Comparison of ENCODE assay signal across 19 mouse cellular contexts in the genomic region with DNA sequence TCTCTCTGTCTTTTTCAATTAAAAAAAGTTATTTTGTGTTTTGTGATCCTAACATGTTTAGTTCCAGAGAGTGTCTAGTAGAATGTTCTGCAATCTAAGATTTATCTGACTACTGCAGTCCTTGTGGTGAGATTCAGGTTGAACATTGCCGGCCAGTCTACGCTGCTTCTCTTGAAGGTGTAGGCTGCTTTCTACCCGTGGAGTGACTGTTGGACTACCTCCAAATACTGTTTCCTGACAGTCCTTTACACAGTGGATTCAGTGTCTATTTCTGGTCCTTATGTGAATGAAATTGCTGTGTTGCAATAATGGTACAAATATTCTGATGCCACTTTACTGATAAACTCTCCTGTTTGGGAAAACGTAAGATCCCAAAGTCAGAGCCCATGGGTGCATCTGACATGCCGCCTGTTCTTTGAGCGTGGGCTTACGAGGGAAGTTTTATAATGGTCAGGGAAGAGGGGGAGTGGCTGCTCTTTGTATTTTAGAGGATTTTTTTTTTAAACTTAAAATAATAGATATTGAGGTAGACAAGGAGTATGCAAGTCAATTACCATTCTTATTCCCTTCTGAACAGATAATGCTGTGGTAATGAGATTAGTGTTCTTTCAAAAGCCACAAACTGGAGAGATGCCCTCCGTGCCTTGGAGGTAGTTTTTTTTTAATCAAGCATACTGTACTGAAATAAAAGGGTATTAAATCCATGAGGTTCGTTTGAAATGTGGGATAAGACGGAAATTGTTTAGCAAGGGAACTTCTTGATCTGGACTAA. TPM values are rescaled to one million over a fixed set of nuclear protein-coding genes. Genes with fewer than 3 reads are reported as not detected.
"Had no signal": no experiment of that assay in that cellular context is flagged by ENCODE, and none has a peak within 500 bp of the region (broad histone marks: within the 10 kb centered on the region; RNA-seq: fewer than 3 reads in every experiment).

No protein-coding gene starts in this region.

- H3K9me3 ChIP-seq: liver, embryonic 13.5 days; lung, embryonic 15.5 days; neural tube, embryonic 12.5 days; stomach, embryonic 15.5 days had no signal

- H3K4me2 ChIP-seq: liver, embryonic 13.5 days; lung, embryonic 15.5 days; neural tube, embryonic 12.5 days; stomach, embryonic 15.5 days had no signal

- H3K9ac ChIP-seq: liver, embryonic 13.5 days; liver, postnatal 0 days; lung, embryonic 15.5 days; neural tube, embryonic 12.5 days; stomach, embryonic 15.5 days had no signal

- H3K27me3 ChIP-seq: liver, embryonic 13.5 days; lung, embryonic 15.5 days; neural tube, embryonic 12.5 days; stomach, embryonic 15.5 days had no signal

- H3K4me3 ChIP-seq: liver, embryonic 13.5 days; lung, embryonic 15.5 days; neural tube, embryonic 12.5 days; stomach, embryonic 15.5 days had no signal

- H3K4me1 ChIP-seq: neural tube, embryonic 12.5 days had no signal

- H3K27ac ChIP-seq: liver, embryonic 13.5 days; lung, embryonic 15.5 days; macrophage; neural tube, embryonic 12.5 days; stomach, embryonic 15.5 days had no signal

- ATAC-seq: intestine, embryonic 16.5 days; liver, postnatal 0 days had no signal

- H3K36me3 ChIP-seq: liver, embryonic 13.5 days; lung, embryonic 15.5 days; neural tube, embryonic 12.5 days; stomach, embryonic 15.5 days had no signal

- DNase-seq: kidney, postnatal 25 days; liver, embryonic 13.5 days; liver, postnatal 0 days; lung, postnatal 14 days; midbrain, embryonic 14.5 days; retina, postnatal 1 day; right cerebral cortex, postnatal 14 days; thymus, postnatal 36 days had no signal

RNA-seq across cellular contexts. Expression of a gene that starts 4.4 kb away (rescaled TPM):
- total RNA-seq: layer of hippocampus, adult 18-20 months; layer of hippocampus, postnatal 10 days; left cerebral cortex, postnatal 36 days; neutrophil, adult 5-6 weeks had no signal
- polyA plus RNA-seq: liver, embryonic 13.5 days; macrophage; midbrain, embryonic 14.5 days; spleen, adult 2 months; thymus, postnatal 0 days had no signal
